In genomic region chr6:83832393-83832792, GRCm38 (mm10) we compare ENCODE assay signal across 7 mouse cellular contexts. TPM values are rescaled to one million over a fixed set of nuclear protein-coding genes. Genes with fewer than 3 reads are reported as not detected.
DNase-seq lines count a peak whose midpoint lies in the region; ATAC-seq lines count a peak whose summit lies in the region.
"Not testable (repeated sequence)": the region's sequence is repeated elsewhere in the genome, so short reads cannot be mapped to it uniquely, and the experiment has no call there.

No protein-coding gene starts in this region.

- ATAC-seq in forebrain, embryonic 12.5 days (ENCODE audit: low FRiP score); heart, embryonic 14.5 days (ENCODE audit: insufficient number of reproducible peaks, insufficient read depth, low FRiP score, low read depth); intestine, embryonic 15.5 days; limb, embryonic 12.5 days (ENCODE audit: insufficient number of reproducible peaks, insufficient read depth, low FRiP score, low TSS enrichment, low read depth); lung, embryonic 16.5 days (ENCODE audit: low read depth): not testable (repeated sequence)

- peaks cover 20% of the 10 kb centered on the region for H3K4me1 ChIP-seq in forebrain, embryonic 12.5 days
- not testable (repeated sequence) for H3K4me1 ChIP-seq in heart, embryonic 14.5 days (ENCODE audit: control insufficient read depth in 2 of 2, insufficient read depth in 2 of 2, low read length in 2 of 2); intestine, embryonic 15.5 days (replicated peaks); lung, embryonic 16.5 days (replicated peaks; ENCODE audit: control insufficient read depth, insufficient read depth, low read length)
- H3K4me1 ChIP-seq in limb, embryonic 12.5 days (replicated peaks), result peaks cover 10% of the 10 kb centered on the region; the same call in 1 of the 2 replicates

- peak overlapping the region; percentile 59 for H3K27ac ChIP-seq in forebrain, embryonic 12.5 days
- H3K27ac ChIP-seq in heart, embryonic 14.5 days (replicated peaks in 1 of 2; ENCODE audit: control insufficient read depth in 1 of 2, insufficient read depth in 1 of 2, low read depth in 2 of 2, low read length in 2 of 2), result peak overlapping the region; percentile 39 to 54; a peak in 3 of 4 replicates
- H3K27ac ChIP-seq in intestine, embryonic 15.5 days; limb, embryonic 12.5 days: not testable (repeated sequence)
- H3K27ac ChIP-seq in lung, embryonic 16.5 days (ENCODE audit: low read length), result peak overlapping the region; percentile 76

- peak overlapping the region; percentile 25; the same call in 1 of the 2 replicates for H3K4me3 ChIP-seq in forebrain, embryonic 12.5 days (replicated peaks)
- H3K4me3 ChIP-seq in heart, embryonic 14.5 days (ENCODE audit: control insufficient read depth in 1 of 2, insufficient read depth in 1 of 2, low read depth in 1 of 2, low read length in 2 of 2), result peak overlapping the region; percentile 17 to 62; a peak in 2 of 4 replicates
- H3K4me3 ChIP-seq in intestine, embryonic 15.5 days (replicated peaks), result not testable (repeated sequence)
- H3K4me3 ChIP-seq in limb, embryonic 12.5 days (replicated peaks), result peak overlapping the region; percentile 68; the same call in 1 of the 2 replicates
- H3K4me3 ChIP-seq in lung, embryonic 16.5 days (ENCODE audit: low read length), result peak overlapping the region; percentile 43

- peak overlapping the region; percentile 51 for H3K4me2 ChIP-seq in forebrain, embryonic 12.5 days
- peak overlapping the region; percentile 64 for H3K4me2 ChIP-seq in heart, embryonic 14.5 days (ENCODE audit: low read length)
- peak overlapping the region; percentile 88 for H3K4me2 ChIP-seq in intestine, embryonic 15.5 days (replicated peaks)
- peak overlapping the region; percentile 54 for H3K4me2 ChIP-seq in limb, embryonic 12.5 days
- peak overlapping the region; percentile 57 for H3K4me2 ChIP-seq in lung, embryonic 16.5 days (ENCODE audit: low read depth, low read length)

- not testable (repeated sequence) for H3K9me3 ChIP-seq in forebrain, embryonic 12.5 days; heart, embryonic 14.5 days (ENCODE audit: control insufficient read depth, low read length); intestine, embryonic 15.5 days; limb, embryonic 12.5 days; lung, embryonic 16.5 days (ENCODE audit: control insufficient read depth, low read length)

- WGBS in forebrain, embryonic 12.5 days, result 61% methylated on average over 1 of the region's 1 CpGs
- WGBS in heart, embryonic 14.5 days, result 70% methylated on average over 1 of the region's 1 CpGs
- WGBS in intestine, embryonic 15.5 days, result 55% methylated on average over 1 of the region's 1 CpGs
- 69% methylated on average over 1 of the region's 1 CpGs for WGBS in limb, embryonic 12.5 days
- 67% methylated on average over 1 of the region's 1 CpGs for WGBS in lung, embryonic 16.5 days

- not testable (repeated sequence) for H3K9ac ChIP-seq in forebrain, embryonic 12.5 days; intestine, embryonic 15.5 days
- H3K9ac ChIP-seq in heart, embryonic 14.5 days (ENCODE audit: low read length), result peak overlapping the region; percentile 47; the same call in 1 of the 2 replicates
- H3K9ac ChIP-seq in limb, embryonic 12.5 days (replicated peaks), result 0 out of 2 replicates have a peak overlapping the region, but pooled peaks have one; percentile 18
- peak overlapping the region; percentile 25 for H3K9ac ChIP-seq in lung, embryonic 16.5 days (ENCODE audit: low read length)

- H3K36me3 ChIP-seq in forebrain, embryonic 12.5 days (replicated peaks); heart, embryonic 14.5 days (ENCODE audit: control insufficient read depth, insufficient read depth, low read length); intestine, embryonic 15.5 days; limb, embryonic 12.5 days; lung, embryonic 16.5 days (ENCODE audit: control insufficient read depth, insufficient read depth, low read length): not testable (repeated sequence)

- peak; percentile 28 for DNase-seq in cerebellum, adult 11-12 months
- peak; percentile 14 for DNase-seq in neural tube, embryonic 10.5 days (ENCODE audit: extremely low spot score, low spot score)

- not testable (repeated sequence) for H3K27me3 ChIP-seq in forebrain, embryonic 12.5 days; heart, embryonic 14.5 days (ENCODE audit: control insufficient read depth, insufficient read depth, low read length); intestine, embryonic 15.5 days (replicated peaks); limb, embryonic 12.5 days; lung, embryonic 16.5 days (ENCODE audit: control insufficient read depth, insufficient read depth, low read depth, low read length)

RNA-seq across cellular contexts. Expression of gene Paip2b, which starts 0.9 kb away (rescaled TPM):
- polyA plus RNA-seq in forebrain, embryonic 12.5 days (2016; fragmentation: Nextera tagmentation; extraction: Ambion mirVana), result 25.0 and 33.7 TPM in 2 replicates
- 11.1 and 14.9 TPM in 2 replicates for polyA plus RNA-seq in heart, embryonic 14.5 days (2014; fragmentation: Nextera tagmentation; extraction: Ambion mirVana)
- polyA plus RNA-seq in intestine, embryonic 15.5 days (2015; fragmentation: Nextera tagmentation; extraction: Ambion mirVana), result 15.7 and 15.9 TPM in 2 replicates
- polyA plus RNA-seq in limb, embryonic 12.5 days (2016; fragmentation: Nextera tagmentation; extraction: Ambion mirVana), result 16.6 and 19.2 TPM in 2 replicates
- 17.4 and 18.2 TPM in 2 replicates for polyA plus RNA-seq in lung, embryonic 16.5 days (2015; fragmentation: Nextera tagmentation; extraction: Ambion mirVana)

RNA-seq across cellular contexts. Expression of gene Zfp638, which starts 34.5 kb away (rescaled TPM):
- polyA plus RNA-seq in forebrain, embryonic 12.5 days (2016; fragmentation: Nextera tagmentation; extraction: Ambion mirVana), result 109 and 113 TPM in 2 replicates
- polyA plus RNA-seq in heart, embryonic 14.5 days (2014; fragmentation: Nextera tagmentation; extraction: Ambion mirVana), result 51.1 and 52.3 TPM in 2 replicates
- 43.3 and 49.9 TPM in 2 replicates for polyA plus RNA-seq in intestine, embryonic 15.5 days (2015; fragmentation: Nextera tagmentation; extraction: Ambion mirVana)
- 81.7 and 82.8 TPM in 2 replicates for polyA plus RNA-seq in limb, embryonic 12.5 days (2016; fragmentation: Nextera tagmentation; extraction: Ambion mirVana)
- 56.6 and 58.7 TPM in 2 replicates for polyA plus RNA-seq in lung, embryonic 16.5 days (2015; fragmentation: Nextera tagmentation; extraction: Ambion mirVana)

RNA-seq across cellular contexts. Expression of gene Nagk, which starts 37.6 kb away (rescaled TPM):
- polyA plus RNA-seq in forebrain, embryonic 12.5 days (2016; fragmentation: Nextera tagmentation; extraction: Ambion mirVana), result 49.4 and 49.9 TPM in 2 replicates
- polyA plus RNA-seq in heart, embryonic 14.5 days (2014; fragmentation: Nextera tagmentation; extraction: Ambion mirVana), result 64.8 and 69.6 TPM in 2 replicates
- polyA plus RNA-seq in intestine, embryonic 15.5 days (2015; fragmentation: Nextera tagmentation; extraction: Ambion mirVana), result 90.4 and 98.4 TPM in 2 replicates
- polyA plus RNA-seq in limb, embryonic 12.5 days (2016; fragmentation: Nextera tagmentation; extraction: Ambion mirVana), result 35.3 and 36.8 TPM in 2 replicates
- polyA plus RNA-seq in lung, embryonic 16.5 days (2015; fragmentation: Nextera tagmentation; extraction: Ambion mirVana), result 58.3 and 63.5 TPM in 2 replicates

RNA-seq across cellular contexts. Expression of gene Tex261, which starts 56.8 kb away (rescaled TPM):
- 61.6 and 72.0 TPM in 2 replicates for polyA plus RNA-seq in forebrain, embryonic 12.5 days (2016; fragmentation: Nextera tagmentation; extraction: Ambion mirVana)
- polyA plus RNA-seq in heart, embryonic 14.5 days (2014; fragmentation: Nextera tagmentation; extraction: Ambion mirVana), result 70.3 and 75.9 TPM in 2 replicates
- 84.2 and 86.4 TPM in 2 replicates for polyA plus RNA-seq in intestine, embryonic 15.5 days (2015; fragmentation: Nextera tagmentation; extraction: Ambion mirVana)
- 76.9 and 79.9 TPM in 2 replicates for polyA plus RNA-seq in limb, embryonic 12.5 days (2016; fragmentation: Nextera tagmentation; extraction: Ambion mirVana)
- 86.3 and 105 TPM in 2 replicates for polyA plus RNA-seq in lung, embryonic 16.5 days (2015; fragmentation: Nextera tagmentation; extraction: Ambion mirVana)
